Comparison of ENCODE assay signal across 8 mouse cellular contexts in the genomic region with DNA sequence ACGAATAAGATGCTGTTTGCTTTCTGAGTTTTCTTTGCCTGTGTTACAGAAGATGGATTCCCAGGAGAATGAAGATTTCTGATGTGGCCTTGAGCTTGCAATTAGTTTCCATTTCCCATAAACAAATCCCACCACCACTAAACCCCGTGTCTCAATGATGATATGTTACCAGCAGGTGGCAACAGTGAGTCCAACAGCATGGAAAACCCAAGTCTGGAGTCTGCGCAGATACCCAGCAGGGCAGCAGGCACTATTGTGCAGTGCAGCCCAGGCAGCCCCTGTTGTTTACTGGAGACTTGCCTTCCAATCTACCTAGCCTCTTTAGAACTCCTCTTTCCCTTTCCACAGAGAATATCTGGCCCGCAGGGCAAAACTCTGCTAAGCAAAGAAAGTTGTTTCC.
DNase-seq lines count a peak whose midpoint lies in the region; ATAC-seq and TF ChIP-seq lines count a peak whose summit lies in the region.

No protein-coding gene starts in this region.

- no peak for TF ChIP-seq POLR2A in olfactory bulb, adult 2 months (IDR thresholded peaks at IDR 0.05; ENCODE audit: insufficient read depth, low read depth, low read length)

- H3K27ac ChIP-seq in layer of hippocampus, adult 2 months, result no peak overlapping the region
- no peak overlapping the region for H3K27ac ChIP-seq in olfactory bulb, adult 2 months (ENCODE audit: insufficient read depth, low read depth, low read length)

- TF ChIP-seq CTCF in layer of hippocampus, adult 2 months (conservative IDR thresholded peaks at IDR 0.05), result peak; percentile 78
- peak; percentile 31; the same call in 1 of the 2 replicates for TF ChIP-seq CTCF in olfactory bulb, adult 2 months (IDR thresholded peaks at IDR 0.05; ENCODE audit: insufficient read depth, low read depth, low read length)

- peak; percentile 65 for ATAC-seq in erythroblast, adult 5-6 weeks (replicated peaks; ENCODE audit: low FRiP score, poor library complexity, severe bottlenecking)

- no peaks in the 10 kb centered on the region for H3K4me1 ChIP-seq in olfactory bulb, adult 2 months (ENCODE audit: control insufficient read depth, insufficient read depth, low read length)

- WGBS in large intestine, adult 2 months, result 40% methylated on average over 4 of the region's 4 CpGs
- 49% methylated on average over 4 of the region's 4 CpGs for WGBS in olfactory bulb, adult 2 months

- DNase-seq in layer of hippocampus, adult 2 months (ENCODE audit: low spot score in 2 of 2), result peak in 1 of 2 experiments; percentile 34
- DNase-seq in layer of hippocampus, adult 9-10 months (ENCODE audit: low spot score), result no peak
- DNase-seq in adipocyte (ENCODE audit: low spot score), result peak; percentile 38
- DNase-seq in large intestine, adult 2 months (ENCODE audit: low read depth, low spot score), result peak; percentile 21
- no peak for DNase-seq in ovary, postnatal 36 days (ENCODE audit: low spot score)
- no peak for DNase-seq in layer of hippocampus, adult 9-11 months

- H3K4me3 ChIP-seq in layer of hippocampus, adult 2 months, result no peak overlapping the region
- no peak overlapping the region for H3K4me3 ChIP-seq in olfactory bulb, adult 2 months (ENCODE audit: insufficient read depth, low read depth, low read length)

Comparison
In these comparisons a context has a peak if more than half of its experiments do, and no peak if none do; other contexts are left out.
1. DNase-seq: peak in adipocyte (single experiment) and large intestine, adult 2 months (single experiment); none in layer of hippocampus, adult 9-10 months (single experiment), ovary, postnatal 36 days (single experiment) and layer of hippocampus, adult 9-11 months (single experiment).